Mouse (Mus musculus): Measurements from ENCODE around the gene Ttc19. TPM values are rescaled to one million over a fixed set of nuclear protein-coding genes. Genes with fewer than 3 reads are reported as not detected.

Ttc19 gene
- total and polyA plus RNA-seq, 3 experiments = 11.4 to 12.7 TPM; not detected in 1

DNA sequence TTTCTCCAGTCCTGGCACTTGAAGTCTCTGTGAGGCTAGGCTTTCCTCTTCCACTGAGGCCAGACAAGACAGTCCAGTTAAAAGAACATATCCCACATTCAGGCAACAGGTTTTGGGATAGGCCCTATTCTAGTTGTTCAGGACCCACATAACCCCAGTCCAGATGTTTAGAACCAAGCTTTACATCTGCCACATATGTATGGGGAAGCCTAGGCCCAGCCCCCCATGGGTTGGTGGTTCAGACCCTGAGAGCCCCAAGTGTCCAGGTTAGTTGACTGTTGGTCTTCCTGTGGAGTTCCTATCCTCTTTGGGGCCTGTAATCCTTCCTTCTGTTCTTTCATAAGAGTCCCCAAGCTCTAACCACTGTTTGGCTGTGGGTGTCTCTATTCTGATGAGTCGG lies 6.4 kb downstream of the Ttc19 start:
- no peak for DNase-seq (ENCODE audit: low read depth, low spot score)
- Histone ChIP-seq H3K27me3 (ENCODE audit: control insufficient read depth in 1 of 2, insufficient read depth in 2 of 2, low read length in 2 of 2) (no peaks in the 10 kb centered on the region), H3K27ac (ENCODE audit: control insufficient read depth, low read depth, low read length) (no peak overlapping the region), H3K79me2 (ENCODE audit: control insufficient read depth, insufficient read depth, low read length, poor library complexity) (no peaks in the 10 kb centered on the region), H3K4me3 (ENCODE audit: control insufficient read depth in 1 of 2, insufficient read depth in 1 of 2, low read depth in 2 of 2, low read length in 2 of 2) (no peak overlapping the region), H3K9ac (ENCODE audit: control insufficient read depth, low read depth, low read length, poor library complexity, severe bottlenecking) (no peak overlapping the region), H3K4me1 (ENCODE audit: control insufficient read depth in 1 of 2, insufficient read depth in 2 of 2, low read length in 2 of 2) (no peaks in the 10 kb centered on the region), H3K36me3 (ENCODE audit: control insufficient read depth in 1 of 2, insufficient read depth in 2 of 2, low read length in 2 of 2) (no peaks in the 10 kb centered on the region; a peak in 2 of 4 replicates), H3K9me3 (replicated peaks; ENCODE audit: insufficient read depth, low read length) (no peaks in the 10 kb centered on the region)
- no peak for TF ChIP-seq RCOR1 (IDR thresholded peaks at IDR 0.05; ENCODE audit: low read depth, low read length)
- no peak for TF ChIP-seq TBP (IDR thresholded peaks at IDR 0.05; ENCODE audit: low read depth, low read length)
- TF ChIP-seq TCF12 (IDR thresholded peaks at IDR 0.05; ENCODE audit: low read depth, low read length) = no peak
- no peak for TF ChIP-seq MXI1 (IDR thresholded peaks at IDR 0.05; ENCODE audit: low read depth, low read length)

- no peak overlapping the region for H3K27ac ChIP-seq (ENCODE audit: control insufficient read depth, low read depth, low read length)
- no peak for DNase-seq (ENCODE audit: low read depth, low spot score)
- no peaks in the 10 kb centered on the region for H3K79me2 ChIP-seq (ENCODE audit: control insufficient read depth, insufficient read depth, low read length, poor library complexity)
- H3K9ac ChIP-seq (ENCODE audit: control insufficient read depth, low read depth, low read length, poor library complexity, severe bottlenecking) = no peak overlapping the region
- H3K4me1 ChIP-seq (ENCODE audit: control insufficient read depth in 1 of 2, insufficient read depth in 2 of 2, low read length in 2 of 2) = no peaks in the 10 kb centered on the region
- no peaks in the 10 kb centered on the region for H3K9me3 ChIP-seq (replicated peaks; ENCODE audit: insufficient read depth, low read length)
- no peak overlapping the region for H3K4me3 ChIP-seq (ENCODE audit: control insufficient read depth in 1 of 2, insufficient read depth in 1 of 2, low read depth in 2 of 2, low read length in 2 of 2)
- no peaks in the 10 kb centered on the region for H3K27me3 ChIP-seq (ENCODE audit: control insufficient read depth in 1 of 2, insufficient read depth in 2 of 2, low read length in 2 of 2)
- TF ChIP-seq POLR2AphosphoS2 (IDR thresholded peaks at IDR 0.05; ENCODE audit: low read length) (no peak), E2F4 (IDR thresholded peaks at IDR 0.05; ENCODE audit: borderline replicate concordance, low read depth, low read length) (no peak), USF2 (IDR thresholded peaks at IDR 0.05; ENCODE audit: borderline replicate concordance in 1 of 2, insufficient read depth in 1 of 2, low read depth in 1 of 2, low read length in 2 of 2) (no peak), HCFC1 (IDR thresholded peaks at IDR 0.05; ENCODE audit: low read depth, low read length) (no peak), NELFE (IDR thresholded peaks at IDR 0.05; ENCODE audit: low read depth, low read length) (no peak), CHD1 (IDR thresholded peaks at IDR 0.05; ENCODE audit: low read depth, low read length) (no peak), JUND (IDR thresholded peaks at IDR 0.05; ENCODE audit: low read depth, low read length) (no peak), POLR2AphosphoS5 (IDR thresholded peaks at IDR 0.05; ENCODE audit: borderline replicate concordance, low read depth, low read length) (no peak), EP300 (IDR thresholded peaks at IDR 0.05; ENCODE audit: low read depth in 1 of 2, low read length in 2 of 2) (no peak), MYC (IDR thresholded peaks at IDR 0.05; ENCODE audit: low read depth, low read length) (no peak), ETS1 (IDR thresholded peaks at IDR 0.05; ENCODE audit: low read depth, low read length) (no peak), RAD21 (IDR thresholded peaks at IDR 0.05; ENCODE audit: low read depth, low read length) (no peak), CHD2 (IDR thresholded peaks at IDR 0.05; ENCODE audit: low read length) (no peak), POLR2A (IDR thresholded peaks at IDR 0.05; ENCODE audit: control insufficient read depth in 1 of 2, insufficient read depth in 1 of 2, low read depth in 1 of 2, low read length in 2 of 2, poor library complexity in 1 of 2) (no peak), ZC3H11A (IDR thresholded peaks at IDR 0.05; ENCODE audit: low read depth, low read length) (no peak), SIN3A (IDR thresholded peaks at IDR 0.05; ENCODE audit: low read length) (no peak), MAZ (IDR thresholded peaks at IDR 0.05; ENCODE audit: low read depth, low read length) (no peak), GATA1 (IDR thresholded peaks at IDR 0.05; ENCODE audit: low read depth, low read length) (no peak), ZNF384 (IDR thresholded peaks at IDR 0.05; ENCODE audit: low read depth, low read length) (no peak), TCF12 (IDR thresholded peaks at IDR 0.05; ENCODE audit: low read depth, low read length) (no peak)
- peaks cover 2 to 6% of the 10 kb centered on the region in 2 experiments; a peak in 3 of 4 replicates for H3K36me3 ChIP-seq (ENCODE audit: control insufficient read depth in 1 of 2, insufficient read depth in 2 of 2, low read length in 2 of 2)
Measured at GRCm38 (mm10) chr11:62294121-62294520, 12.8 kb downstream of the Ttc19 start.
